Mouse (Mus musculus) forelimb bud, embryonic 11.5 days (tissue): Measurements from ENCODE around the gene Zfp11.
"Not testable (repeated sequence)": the region's sequence is repeated elsewhere in the genome, so short reads cannot be mapped to it uniquely, and the experiment has no call there.

Source experiments
- DNase-seq: peaks from one replicate; pipeline ENCODE4 v3.0.0-alpha.2; 2012; ENCODE audit warnings: low read depth, low spot score

Zfp11 gene

DNA sequence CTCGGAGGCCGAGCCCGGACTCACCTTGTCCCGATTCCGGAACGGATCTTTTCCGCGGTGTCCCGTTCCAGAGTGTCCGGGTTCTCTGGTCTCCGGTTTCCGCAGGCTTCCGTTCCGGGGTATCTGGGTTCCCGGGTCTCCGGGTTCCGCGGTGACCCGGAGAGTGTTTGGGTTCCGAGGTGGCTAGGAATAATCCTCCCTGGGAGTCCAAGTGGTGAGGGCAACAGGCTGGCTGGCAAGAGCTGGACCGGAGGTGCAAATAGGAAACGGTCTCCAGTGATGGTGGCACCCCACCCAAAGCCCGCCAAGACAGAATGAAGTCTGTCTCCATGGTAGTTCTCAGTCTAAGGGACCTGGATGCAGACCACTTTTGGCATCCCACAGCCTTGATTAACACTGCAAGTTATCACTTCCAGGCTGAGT lies at the start of gene Zfp11:
TSS of gene Zfp11 (minus strand) at position 64 of the 423 bp plus-strand sequence.
- peak; percentile 84 for DNase-seq

DNA sequence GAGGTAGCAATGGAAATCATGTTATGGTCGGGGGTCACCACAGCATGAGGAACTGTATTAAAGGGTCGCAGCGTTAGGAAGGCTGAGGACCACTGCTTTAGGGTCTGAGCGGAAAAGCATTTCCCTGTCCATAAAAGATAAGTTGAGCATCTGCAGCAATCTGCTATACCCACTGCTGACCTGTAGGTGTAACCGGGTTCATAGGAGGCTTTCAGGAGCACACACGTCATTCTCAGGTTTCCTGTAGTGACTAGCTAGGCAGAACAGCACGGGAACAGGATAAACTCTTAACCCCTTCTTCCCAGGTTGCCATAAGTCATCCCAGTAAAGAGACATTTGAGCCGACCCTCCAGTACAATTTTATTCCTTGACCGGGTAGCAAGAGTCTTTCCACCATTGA lies 47.1 kb upstream of the Zfp11 start:
- DNase-seq, result no peak

GRCm38 (mm10) chr5:129715326-129715861 lies 45.5 kb upstream of the Zfp11 start, which contains the start of gene Mrps17:
Gene Mrps17, plus strand, starts transcription at chr5:129715497.
- DNase-seq, result peak; percentile 92

DNA sequence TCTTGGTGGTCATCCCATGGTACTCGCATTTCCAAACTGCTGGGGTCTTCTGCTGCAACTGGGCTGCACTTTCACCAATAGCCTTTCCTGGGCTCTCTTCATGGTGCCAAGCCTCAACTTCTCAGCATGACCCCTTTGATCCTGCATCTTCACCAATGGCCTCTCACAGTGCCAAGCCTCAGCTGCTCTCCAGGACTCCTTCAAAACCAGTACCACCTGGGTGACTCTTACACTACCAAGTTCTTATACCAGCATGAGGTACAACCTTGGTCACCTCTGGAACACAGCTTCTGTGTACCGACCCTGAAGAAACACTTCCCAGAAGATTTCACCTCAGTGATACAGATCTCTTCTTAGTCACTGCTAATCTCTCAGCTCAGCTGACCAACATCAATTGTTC lies 38.5 kb upstream of the Zfp11 start, which contains the start of gene Sept14:
TSS of gene Sept14 (minus strand) at position 101 of the 400 bp plus-strand sequence.
- DNase-seq, result no peak

DNA sequence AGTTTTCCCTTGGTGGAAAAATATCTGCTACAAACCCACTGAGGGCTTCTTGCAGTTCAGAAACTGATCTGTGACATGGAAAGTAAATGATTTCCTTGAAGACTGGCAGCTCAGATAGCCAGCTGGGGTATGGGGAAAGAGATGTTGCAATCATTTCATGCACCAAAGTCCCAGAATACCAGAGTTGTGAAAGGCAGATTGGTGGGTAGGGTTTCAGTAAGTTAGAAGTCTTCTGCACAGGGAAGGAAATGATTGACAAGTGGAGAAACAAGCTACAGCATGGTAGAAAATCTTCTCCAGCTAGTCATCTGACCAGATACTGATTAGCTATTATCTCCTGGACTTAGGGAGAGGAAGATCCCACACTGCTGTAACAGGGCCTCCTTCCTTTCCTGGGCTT lies 33.5 kb upstream of the Zfp11 start:
- DNase-seq, result no peak

GRCm38 (mm10) chr5:129701706-129702105 lies 31.8 kb upstream of the Zfp11 start:
- DNase-seq, result no peak

DNA sequence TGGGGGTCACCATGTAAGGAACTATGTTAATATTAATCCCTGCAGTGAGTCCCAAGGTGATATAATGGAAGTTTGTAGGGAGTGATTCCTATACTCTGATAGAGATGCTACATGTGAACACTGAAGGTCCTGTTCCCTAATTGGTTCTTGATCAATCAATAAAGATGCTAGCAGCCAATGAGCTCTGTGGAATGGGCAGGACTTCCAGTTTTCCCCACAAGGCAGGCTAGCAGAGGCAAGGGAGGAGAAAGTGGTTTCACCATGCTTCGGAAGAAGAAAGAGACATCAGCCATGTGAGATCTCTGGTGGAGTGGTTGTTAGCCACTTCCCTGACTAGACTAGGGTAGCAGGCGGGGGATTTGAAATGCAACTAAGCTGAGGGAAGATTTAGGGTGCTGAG lies 30.6 kb upstream of the Zfp11 start:
- no peak for DNase-seq

- no peak for DNase-seq
Observed at GRCm38 (mm10) chr5:129690528-129690927, 20.6 kb upstream of the Zfp11 start.

DNA sequence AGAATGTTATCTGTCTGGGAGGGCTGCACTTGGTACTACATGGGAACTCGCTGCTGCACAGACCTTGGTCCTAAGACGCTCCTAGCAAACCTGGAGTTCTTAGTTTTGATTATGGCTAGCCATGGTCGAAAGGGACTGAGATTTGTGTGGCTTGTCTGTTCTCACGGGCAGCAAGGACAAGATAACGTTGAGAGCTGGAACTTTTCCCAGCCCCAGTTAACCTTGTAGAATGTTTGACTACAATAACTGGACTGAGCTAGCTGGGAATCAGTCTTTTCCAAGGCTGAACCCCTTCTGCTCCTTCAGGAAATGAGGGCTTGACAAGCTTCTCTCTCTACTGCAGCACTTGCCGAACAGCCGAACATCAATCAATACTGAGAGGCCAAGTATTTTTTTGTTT lies 17.7 kb upstream of the Zfp11 start:
- no peak for DNase-seq

DNA sequence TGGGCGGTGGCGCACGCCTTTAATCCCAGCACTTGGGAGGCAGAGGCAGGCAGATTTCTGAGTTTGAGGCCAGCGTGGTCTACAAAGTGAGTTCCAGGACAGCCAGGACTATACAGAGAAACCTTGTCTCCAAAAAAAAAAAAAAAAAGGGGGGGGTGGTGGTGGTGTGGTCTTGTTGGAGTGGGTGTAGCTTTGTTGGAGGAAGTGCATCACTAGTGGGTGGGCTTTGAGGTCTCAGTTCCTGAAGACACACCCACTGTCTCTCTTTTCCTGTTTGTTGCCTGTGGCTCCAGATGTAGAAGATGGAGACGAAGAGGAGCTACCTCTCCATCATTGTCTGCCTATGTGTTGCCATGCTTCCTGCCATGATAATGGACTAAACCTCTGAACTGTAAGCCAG lies 15.2 kb upstream of the Zfp11 start:
- DNase-seq, result not testable (repeated sequence)

GRCm38 (mm10) chr5:129669453-129670035 lies 355 bp downstream of the Zfp11 start:
- DNase-seq, result no peak

DNA sequence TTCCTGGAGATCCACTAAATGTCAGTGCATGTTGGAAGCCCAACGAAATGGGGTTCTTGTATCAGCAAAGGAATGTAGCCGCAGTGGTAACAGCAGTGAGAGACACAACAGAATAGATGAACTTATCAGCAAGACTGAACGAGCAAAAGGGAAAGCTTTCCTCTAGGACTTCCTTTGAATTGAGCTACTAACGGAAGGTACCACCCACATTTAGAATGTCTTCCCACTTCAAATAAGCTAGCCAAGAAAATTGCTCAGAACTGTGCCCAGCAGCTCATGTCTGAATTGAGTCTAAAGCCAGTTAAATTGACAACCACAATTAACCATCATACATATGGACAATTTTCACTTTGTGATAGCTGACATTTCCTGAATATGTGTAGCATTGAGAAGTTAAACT lies 2.0 kb downstream of the Zfp11 start:
- no peak for DNase-seq

- no peak for DNase-seq
Observed at GRCm38 (mm10) chr5:129666271-129666909, 3.5 kb downstream of the Zfp11 start.

- DNase-seq, result no peak
Observed at GRCm38 (mm10) chr5:129664090-129664489, 5.8 kb downstream of the Zfp11 start.

DNA sequence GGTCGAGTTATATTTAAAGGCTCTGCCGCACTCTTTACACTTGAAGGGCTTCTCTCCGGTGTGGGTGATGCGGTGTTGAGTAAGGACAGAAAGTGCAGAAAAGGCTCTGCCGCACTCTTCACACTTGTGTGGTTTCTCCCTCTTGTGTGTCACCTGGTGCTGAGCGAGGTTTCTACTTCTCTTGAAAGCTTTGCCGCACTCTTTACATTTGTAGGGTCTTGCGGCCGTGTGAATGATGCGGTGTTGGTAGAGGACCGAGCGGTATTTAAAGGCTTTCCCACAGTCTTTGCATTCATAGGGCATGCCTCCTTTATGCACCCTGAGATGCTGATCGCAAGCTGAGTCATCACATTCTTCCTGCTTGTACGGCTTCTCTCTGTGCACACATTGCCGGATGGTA lies 12.0 kb downstream of the Zfp11 start:
- no peak for DNase-seq

GRCm38 (mm10) chr5:129657016-129657415 lies 12.9 kb downstream of the Zfp11 start:
- DNase-seq, result no peak

DNA sequence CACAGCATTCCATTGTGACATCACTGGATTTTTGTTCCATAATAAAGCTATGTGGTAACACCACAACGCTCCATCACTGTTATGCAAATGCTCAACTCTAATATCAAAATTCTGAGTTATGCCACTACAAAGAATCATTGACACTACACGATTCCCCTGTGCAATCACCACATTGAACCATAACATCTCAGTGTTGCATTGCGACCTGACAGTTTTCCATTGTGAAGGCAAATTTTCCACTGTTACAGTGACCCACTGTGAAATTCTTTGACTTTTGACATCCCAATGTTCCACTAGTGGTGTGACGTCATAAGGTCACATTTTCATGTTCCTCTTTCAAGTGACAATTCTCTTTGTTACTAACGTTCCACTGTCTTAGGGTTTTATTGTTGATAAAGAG lies 19.0 kb downstream of the Zfp11 start:
- no peak for DNase-seq

GRCm38 (mm10) chr5:129632270-129633250 lies 37.3 kb downstream of the Zfp11 start:
- DNase-seq, result not testable (repeated sequence)

DNA sequence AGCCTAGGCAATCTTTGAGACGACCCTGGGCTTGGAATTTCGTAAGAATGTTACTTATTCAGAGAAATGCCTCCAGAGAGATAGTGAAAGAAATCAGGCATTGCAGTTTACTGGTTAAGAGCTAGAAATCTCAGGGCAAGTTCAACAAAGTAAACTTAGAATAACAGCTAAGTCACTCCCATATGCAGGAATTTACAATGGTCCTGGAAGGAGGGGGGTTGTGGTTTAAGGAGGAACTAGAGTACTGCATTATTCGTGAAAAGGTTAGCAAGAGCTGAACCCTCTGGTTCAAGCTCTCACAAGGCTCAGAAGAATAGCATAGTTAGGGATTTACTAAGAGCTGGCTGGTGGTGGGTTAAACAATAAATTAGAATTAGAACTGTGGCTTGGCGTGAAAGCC lies 43.3 kb downstream of the Zfp11 start:
- not testable (repeated sequence) for DNase-seq

DNA sequence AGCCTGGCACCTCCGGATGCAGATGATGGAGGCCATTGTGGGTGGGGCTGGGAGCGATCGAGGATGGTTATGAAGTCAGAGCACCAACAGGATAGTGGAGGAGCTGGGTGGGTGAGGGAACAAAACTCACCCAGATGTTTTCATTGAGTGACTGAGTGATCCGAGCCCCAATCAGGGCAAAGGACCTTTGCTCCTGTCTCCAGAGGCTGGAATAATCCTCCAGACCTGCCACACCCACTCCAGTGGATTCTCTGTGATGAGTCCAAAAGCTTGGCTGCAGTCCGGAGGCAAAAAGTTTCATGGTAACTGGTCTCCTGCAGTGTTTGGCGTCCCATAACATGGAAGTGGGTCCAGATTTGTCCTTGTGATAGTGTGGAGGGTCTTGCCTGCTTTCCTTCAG lies 43.8 kb downstream of the Zfp11 start:
- no peak for DNase-seq

DNA sequence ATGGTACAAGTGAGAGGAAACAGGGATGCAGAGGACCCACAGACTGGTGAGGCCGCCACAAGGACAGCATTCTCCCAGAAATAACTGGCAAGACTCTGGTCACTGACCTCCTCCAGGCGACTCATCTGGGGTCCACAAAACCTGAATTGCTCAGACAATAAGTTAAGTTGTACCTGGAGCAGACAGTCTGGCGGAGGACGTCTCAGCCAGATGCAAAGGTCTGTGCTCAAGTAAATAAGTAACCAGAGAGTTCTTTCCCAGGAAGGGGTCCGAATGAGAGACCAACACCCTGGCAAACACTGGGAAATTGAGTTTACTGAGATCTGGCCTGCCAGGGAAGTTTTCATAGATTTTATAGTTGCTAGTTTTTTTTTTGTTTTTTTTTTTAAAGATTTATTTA lies 48.5 kb downstream of the Zfp11 start:
- no peak for DNase-seq

- DNase-seq, result not testable (repeated sequence)
Observed at GRCm38 (mm10) chr5:129620600-129620999, 49.3 kb downstream of the Zfp11 start.
